Comparison of ENCODE assay signal across 13 mouse cellular contexts in genomic region chr5:146655394-146655793, GRCm38 (mm10).
A peak's percentile ranks its signal among the peaks of the same experiment; 100 is the strongest.
DNase-seq lines count a peak whose midpoint lies in the region; ATAC-seq lines count a peak whose summit lies in the region.
"Had no signal": no experiment of that assay in that cellular context is flagged by ENCODE, and none has a peak within 500 bp of the region (broad histone marks: within the 10 kb centered on the region; RNA-seq: fewer than 3 reads in every experiment).

No protein-coding gene starts in this region.

- no peaks in the 10 kb centered on the region for H3K4me1 ChIP-seq in heart, embryonic 16.5 days (ENCODE audit: control insufficient read depth, insufficient read depth, low read length)
- H3K4me1 ChIP-seq: limb, embryonic 10.5 days; midbrain, embryonic 13.5 days had no signal

- no peak overlapping the region for H3K4me3 ChIP-seq in heart, embryonic 16.5 days (ENCODE audit: low read length)
- H3K4me3 ChIP-seq: hindbrain, embryonic 10.5 days; limb, embryonic 10.5 days; midbrain, embryonic 13.5 days had no signal

- no peaks in the 10 kb centered on the region for H3K9me3 ChIP-seq in heart, embryonic 16.5 days (replicated peaks; ENCODE audit: control insufficient read depth, low read length)
- H3K9me3 ChIP-seq: hindbrain, embryonic 10.5 days; limb, embryonic 10.5 days; midbrain, embryonic 13.5 days had no signal

- WGBS in heart, embryonic 16.5 days = 49% methylated on average over 7 of the region's 7 CpGs

- no peak overlapping the region for H3K9ac ChIP-seq in heart, embryonic 16.5 days (ENCODE audit: low read length)
- H3K9ac ChIP-seq: midbrain, embryonic 13.5 days had no signal

- ATAC-seq in heart, embryonic 16.5 days (replicated peaks; ENCODE audit: extremely low read depth, insufficient read depth, low FRiP score) = no peak
- ATAC-seq: midbrain, embryonic 13.5 days had no signal

- intact Hi-C loops in heart, postnatal 25 days (cut with DNase I) = no loop called here

- peak overlapping the region; percentile 23; the same call in 1 of the 2 replicates for H3K4me2 ChIP-seq in heart, embryonic 16.5 days (ENCODE audit: low read depth, low read length)
- H3K4me2 ChIP-seq: midbrain, embryonic 13.5 days had no signal

- no peaks in the 10 kb centered on the region for H3K36me3 ChIP-seq in heart, embryonic 16.5 days (ENCODE audit: control insufficient read depth, insufficient read depth)
- H3K36me3 ChIP-seq: hindbrain, embryonic 10.5 days; limb, embryonic 10.5 days; midbrain, embryonic 13.5 days had no signal

- no peak for DNase-seq in heart, postnatal 25 days (ENCODE audit: low spot score)
- peak; percentile 40 for DNase-seq in c-Kit-positive CD71-negative TER-119-negative erythroid progenitor cells, embryonic 14.5 days (ENCODE audit: low read depth)
- peak; percentile 11 for DNase-seq in lung, postnatal 10 days
- peak; percentile 31 for DNase-seq in thymus, postnatal 14 days
- DNase-seq in right cerebral cortex, adult 18-20 months = no peak
- DNase-seq in right cerebral cortex, postnatal 4 days = no peak
- no peak for DNase-seq in layer of hippocampus, adult 8-10 months (ENCODE audit: low spot score in 2 of 2)
- DNase-seq: cerebellum, adult 9-10 months; kidney, adult 9 months had no signal

- no peak overlapping the region for H3K27ac ChIP-seq in heart, embryonic 16.5 days (ENCODE audit: low read length)
- H3K27ac ChIP-seq: hindbrain, embryonic 10.5 days; limb, embryonic 10.5 days; midbrain, embryonic 13.5 days had no signal

- no peaks in the 10 kb centered on the region for H3K27me3 ChIP-seq in heart, embryonic 16.5 days (ENCODE audit: control insufficient read depth, insufficient read depth, low read length)
- H3K27me3 ChIP-seq: midbrain, embryonic 13.5 days had no signal

Comparison
In these comparisons a context has a peak if more than half of its experiments do, and no peak if none do; other contexts are left out.
1. DNase-seq: peak in c-Kit-positive CD71-negative TER-119-negative erythroid progenitor cells, embryonic 14.5 days (single experiment), lung, postnatal 10 days (single experiment) and thymus, postnatal 14 days (single experiment); none in heart, postnatal 25 days (single experiment), right cerebral cortex, adult 18-20 months (single experiment), right cerebral cortex, postnatal 4 days (single experiment) and layer of hippocampus, adult 8-10 months (0 of 2).